Mouse (Mus musculus) hindbrain, postnatal 0 days (tissue): ENCODE results near the gene Nlrp6. TPM values are rescaled to one million over a fixed set of nuclear protein-coding genes. Genes with fewer than 3 reads are reported as not detected.

Source experiments
- ATAC-seq: fragments of 200-750 bp; cut with Nextera tagmentation; 2 replicates; pipeline ENCODE4 v1.8.0; 2017; ENCODE audit warnings: mild to moderate bottlenecking, moderate TSS enrichment, moderate library complexity
- DNase-seq: peaks from one replicate; pipeline ENCODE4 v3.0.0-alpha.2; 2015; ENCODE audit warnings: low spot score
- H3K27ac ChIP-seq: fragments of 300-500 bp; sonication (generic); 2 replicates; pipeline ENCODE4 v1.5.1; 2014; ENCODE audit warnings: mild to moderate bottlenecking
- H3K27me3 ChIP-seq: fragments of 300-500 bp; sonication (generic); 2 replicates; pipeline ENCODE4 v1.6.1; 2014; ENCODE audit warnings: low read length, mixed read lengths; ENCODE audit not compliant: insufficient read depth
- H3K36me3 ChIP-seq: fragments of 300-500 bp; sonication (generic); 2 replicates; pipeline ENCODE4 v1.6.1; 2014; ENCODE audit warnings: low read length, mixed read lengths; ENCODE audit not compliant: insufficient read depth
- H3K4me1 ChIP-seq: fragments of 300-500 bp; sonication (generic); 2 replicates; pipeline ENCODE4 v1.6.1; 2014; ENCODE audit warnings: antibody characterized with exemption, low read length, mixed read lengths; ENCODE audit not compliant: insufficient read depth
- H3K4me2 ChIP-seq: fragments of 300-500 bp; sonication (generic); 2 replicates; pipeline ENCODE4 v1.6.1; 2014; ENCODE audit warnings: low read depth, mild to moderate bottlenecking, low read length, moderate library complexity, mixed read lengths
- H3K4me3 ChIP-seq: fragments of 300-500 bp; sonication (generic); 2 replicates; pipeline ENCODE4 v1.5.1; 2014; ENCODE audit warnings: low read length
- H3K9ac ChIP-seq: fragments of 300-500 bp; sonication (generic); replicated peaks from 2 replicates; pipeline ENCODE4 v1.6.1; 2014; ENCODE audit warnings: mild to moderate bottlenecking, low read length, moderate library complexity, mixed read lengths
- H3K9me3 ChIP-seq: fragments of 300-500 bp; sonication (generic); 2 replicates; pipeline ENCODE4 v1.6.1; 2016; ENCODE audit warnings: low read length, mixed read lengths
- CTCF ChIP-seq: IDR thresholded peaks from 2 replicates; pipeline ENCODE4 v1.5.1; 2016; ENCODE audit warnings: antibody characterized with exemption, control low read depth, low read depth
- WGBS: fragments of 180-500 bp; shearing (Covaris S2); extraction: QIAGEN DNeasy Blood & Tissue Kit; methylation state at CpG from one replicate; pipeline ENCODE4 v1.1.7; 2014; 5-methylcytosine and 5-hydroxymethylcytosine counted together
- polyA plus RNA-seq: library from polyadenylated mRNA; unstranded; fragments of >200 nt; fragmentation: Nextera tagmentation; extraction: Ambion mirVana; gene quantifications from 2 replicates; pipeline ENCODE4 v1.2.1, GENCODE M21; 2015
- total RNA-seq: library from RNA; depleted of rRNA; stranded (reverse); fragments of >200 nt; gene quantifications from 2 replicates; pipeline ENCODE4 v1.2.3, GENCODE M21; 2014

Gene Nlrp6
- total and polyA plus RNA-seq, 2 experiments from 2014 or later, result 0.61 to 1.1 TPM

DNA sequence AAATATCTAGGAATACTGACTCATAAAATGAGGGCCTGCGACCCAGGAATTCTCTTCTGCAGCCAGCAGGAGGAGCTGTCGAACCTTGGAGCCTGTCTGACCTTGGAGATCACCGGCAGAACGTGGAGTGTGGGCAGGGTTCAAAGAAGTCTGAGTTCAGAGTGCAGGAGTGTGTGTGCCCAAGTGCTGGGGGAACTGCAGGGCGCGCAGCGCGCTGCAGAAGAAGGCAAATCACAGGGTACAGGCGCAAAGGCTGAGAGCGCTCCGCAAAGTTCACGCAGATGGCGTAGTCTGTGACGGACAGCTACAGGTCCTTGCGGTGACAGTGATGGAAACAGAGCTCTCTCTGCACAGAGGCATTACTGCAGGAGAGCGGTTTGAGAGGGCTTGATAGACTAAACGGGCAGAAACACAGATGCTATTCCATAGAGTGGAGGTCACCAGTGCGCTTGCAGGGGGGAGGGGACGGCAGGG, 12.0 kb upstream of the Nlrp6 start:
- Histone ChIP-seq H3K36me3 (no peaks in the 10 kb centered on the region), H3K4me1 (peaks cover 5% of the 10 kb centered on the region; the same call in 1 of the 2 replicates), H3K9me3 (no peaks in the 10 kb centered on the region), H3K4me3 (peak overlapping the region; percentile 38), H3K27ac (no peak overlapping the region), H3K9ac (0 out of 2 replicates have a peak overlapping the region, but pooled peaks have one; percentile 13), H3K27me3 (no peaks in the 10 kb centered on the region), H3K4me2 (peak overlapping the region; percentile 83)
- ATAC-seq (peak; percentile 77), DNase-seq (peak; percentile 78)
- 1% methylated on average over 19 of the region's 19 CpGs for WGBS
- peak; percentile 88 for TF ChIP-seq CTCF

DNA sequence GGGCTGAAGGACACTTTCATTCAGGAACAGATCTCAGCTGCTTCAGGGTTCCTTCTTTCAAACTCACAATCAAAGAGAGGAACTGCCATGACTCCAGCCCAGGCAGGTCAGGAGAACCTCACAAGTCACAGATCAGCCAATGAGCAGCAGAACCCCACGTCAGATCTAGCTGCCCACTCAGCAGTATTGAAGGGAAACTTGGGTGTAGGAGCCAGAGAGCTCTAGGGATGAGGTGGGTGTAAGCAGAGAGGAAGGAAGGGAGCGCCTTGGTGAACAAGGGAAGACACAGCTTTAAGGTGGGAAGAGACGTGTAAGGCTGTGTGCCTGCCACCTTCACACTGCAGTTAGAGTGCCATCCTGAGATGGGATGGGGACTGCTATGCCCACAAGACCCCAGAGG, 8.4 kb upstream of the Nlrp6 start:
- Histone ChIP-seq H3K27ac (no peak overlapping the region), H3K9me3 (no peaks in the 10 kb centered on the region), H3K4me1 (peaks cover 5% of the 10 kb centered on the region; the same call in 1 of the 2 replicates), H3K36me3 (no peaks in the 10 kb centered on the region), H3K4me2 (no peak overlapping the region), H3K9ac (no peak overlapping the region), H3K27me3 (no peaks in the 10 kb centered on the region), H3K4me3 (no peak overlapping the region)
- no peak for TF ChIP-seq CTCF
- ATAC-seq (no peak), DNase-seq (no peak)
- whole genome bisulfite sequencing, result 63% methylated on average over 3 of the region's 3 CpGs

DNA sequence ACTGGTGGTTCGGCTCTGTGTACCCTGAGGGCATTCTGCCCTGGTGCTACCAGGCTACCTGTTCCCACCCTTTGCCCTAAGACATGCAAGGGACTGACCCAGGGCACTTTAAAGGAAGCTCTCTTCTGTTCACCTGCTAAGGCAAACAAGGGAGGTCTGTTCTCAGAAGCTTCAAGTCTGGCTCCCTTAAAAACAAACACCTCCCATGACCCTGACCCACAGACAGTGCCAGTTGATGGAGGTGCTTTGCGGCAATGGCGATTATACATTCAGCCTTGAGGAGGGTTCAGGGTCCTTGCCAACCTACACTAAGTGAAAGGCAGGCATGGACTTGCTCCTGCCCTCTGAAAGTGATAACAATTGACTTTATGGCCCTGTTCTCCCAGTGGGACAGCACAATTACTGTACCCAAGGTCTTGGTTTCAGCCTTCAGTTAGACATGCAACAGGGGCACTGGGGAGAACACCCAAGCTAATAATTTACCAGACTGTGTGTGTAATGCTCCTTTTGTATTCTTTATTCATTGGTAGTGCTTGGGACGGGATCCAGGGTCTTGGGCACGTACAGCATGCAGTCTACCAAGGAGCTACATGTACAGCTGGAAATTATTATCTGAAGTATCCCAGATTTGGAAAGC, 7.7 kb upstream of the Nlrp6 start:
- H3K4me1 ChIP-seq, result peaks cover 5% of the 10 kb centered on the region; the same call in 1 of the 2 replicates
- no peak overlapping the region for H3K9ac ChIP-seq
- no peak overlapping the region for H3K4me2 ChIP-seq
- WGBS, result 76% methylated on average over 5 of the region's 5 CpGs
- ATAC-seq, result no peak
- no peaks in the 10 kb centered on the region for H3K9me3 ChIP-seq
- no peak for TF ChIP-seq CTCF
- H3K36me3 ChIP-seq, result no peaks in the 10 kb centered on the region
- DNase-seq, result no peak
- 0 out of 2 replicates have a peak, but pooled peaks cover under 1% of the 10 kb centered on the region for H3K27me3 ChIP-seq
- no peak overlapping the region for H3K4me3 ChIP-seq
- no peak overlapping the region for H3K27ac ChIP-seq

DNA sequence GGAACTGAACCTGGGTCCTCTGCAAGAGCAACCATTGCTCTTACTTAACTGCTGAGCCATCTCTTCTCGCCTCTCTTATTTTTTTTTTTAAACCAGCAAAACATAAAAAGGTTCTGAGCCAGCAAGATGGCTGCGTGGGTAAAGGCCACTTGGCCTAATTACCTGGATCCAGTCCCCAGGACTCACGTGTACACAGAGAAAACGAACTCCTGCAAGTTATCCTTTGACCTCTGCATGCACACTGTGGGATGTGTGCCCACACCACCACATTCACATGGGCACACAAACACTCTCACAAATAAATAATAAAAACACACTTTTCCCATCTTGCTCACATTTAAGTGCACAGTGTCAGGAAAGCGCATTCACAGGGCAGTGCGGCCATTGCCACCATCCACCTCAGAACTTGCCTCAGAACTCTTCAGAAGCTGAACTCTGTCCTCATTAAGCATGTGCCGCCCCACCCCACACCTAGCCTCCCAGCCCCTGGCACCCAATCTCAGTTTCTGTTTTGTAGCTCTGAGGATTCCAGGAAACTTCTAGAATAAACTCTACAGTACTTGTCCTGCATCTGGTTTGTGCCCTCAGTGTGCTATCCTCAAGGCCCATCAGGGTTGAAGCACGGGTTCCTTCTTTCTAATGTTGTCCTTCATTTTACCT, 6.5 kb upstream of the Nlrp6 start:
- Histone ChIP-seq H3K4me1 (no peaks in the 10 kb centered on the region), H3K4me3 (no peak overlapping the region)

DNA sequence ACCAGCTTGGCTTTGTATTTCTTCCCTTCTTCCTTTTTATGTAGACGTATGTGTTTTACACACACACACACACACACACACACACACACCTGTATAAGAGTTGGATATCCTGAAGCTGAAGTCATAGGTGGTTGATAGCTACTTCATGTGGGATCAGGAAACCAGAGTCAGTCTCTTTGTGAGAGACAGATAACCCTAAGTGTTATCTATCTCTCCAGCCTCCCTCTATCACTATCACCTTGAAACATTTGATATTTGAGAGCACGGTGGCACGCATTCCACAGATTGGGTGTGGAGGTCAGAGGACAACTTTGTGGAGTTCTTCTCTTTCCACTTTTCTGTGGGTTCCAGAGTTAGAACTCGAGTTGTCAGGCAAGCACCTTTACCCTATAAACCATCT, 791 bp upstream of the Nlrp6 start:
- DNase-seq, result no peak
- Histone ChIP-seq H3K4me1 (peaks cover 13% of the 10 kb centered on the region), H3K36me3 (no peaks in the 10 kb centered on the region), H3K9ac (no peak overlapping the region), H3K4me3 (no peak overlapping the region), H3K27me3 (peaks cover 49% of the 10 kb centered on the region), H3K9me3 (no peaks in the 10 kb centered on the region), H3K4me2 (no peak overlapping the region), H3K27ac (no peak overlapping the region)
- 79% methylated on average over 4 of the region's 4 CpGs for WGBS
- TF ChIP-seq CTCF, result no peak
- ATAC-seq, result no peak

More for the DNA sequence above, 6.5 kb upstream of the Nlrp6 start:
- ATAC-seq (no peak), DNase-seq (no peak)
- no peak overlapping the region for H3K4me2 ChIP-seq
- TF ChIP-seq CTCF, result no peak
- H3K9ac ChIP-seq, result no peak overlapping the region
- WGBS, result 86% methylated on average over 8 of the region's 8 CpGs
- H3K36me3 ChIP-seq, result no peaks in the 10 kb centered on the region
- H3K9me3 ChIP-seq, result no peaks in the 10 kb centered on the region
- H3K27ac ChIP-seq, result no peak overlapping the region
- H3K27me3 ChIP-seq, result 0 out of 2 replicates have a peak, but pooled peaks cover 4% of the 10 kb centered on the region

DNA sequence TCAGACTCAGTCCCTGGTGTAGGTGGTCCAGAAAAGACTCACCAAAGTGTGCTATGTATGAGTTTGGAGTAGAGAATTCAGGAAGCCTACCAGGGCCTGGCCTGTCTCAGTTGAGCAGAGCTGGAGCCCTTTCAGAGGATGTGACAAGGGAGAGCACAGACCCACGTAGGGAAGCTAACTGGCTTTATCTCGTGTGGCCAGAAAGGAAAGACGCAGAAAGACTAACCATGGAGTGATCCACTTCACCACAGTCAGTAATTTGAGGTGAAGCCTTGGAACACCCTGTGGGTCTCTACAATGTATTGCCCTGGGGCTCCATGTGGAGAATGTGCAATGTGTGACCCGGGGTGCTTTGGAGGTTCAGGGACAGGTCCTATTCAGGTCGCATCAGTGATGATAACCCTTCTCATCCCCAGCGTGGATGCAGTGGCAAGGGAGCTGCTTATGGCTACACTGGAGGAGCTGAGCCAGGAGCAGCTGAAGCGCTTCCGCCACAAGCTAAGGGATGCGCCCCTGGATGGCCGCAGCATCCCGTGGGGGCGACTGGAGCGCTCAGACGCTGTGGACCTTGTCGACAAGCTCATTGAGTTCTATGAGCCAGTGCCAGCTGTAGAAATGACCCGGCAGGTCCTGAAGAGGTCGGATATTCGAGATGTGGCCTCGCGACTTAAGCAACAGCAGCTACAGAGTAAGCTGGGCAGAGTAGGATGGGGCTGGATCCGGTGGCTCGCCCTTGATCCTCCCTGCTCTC, 698 bp downstream of the Nlrp6 start:
- Histone ChIP-seq H3K4me2 (peak overlapping the region; percentile 96), H3K4me3 (peak overlapping the region; percentile 47; the same call in 1 of the 2 replicates)
- 33% methylated on average over 22 of the region's 22 CpGs for WGBS

More for the DNA sequence above, 698 bp downstream of the Nlrp6 start:
- TF ChIP-seq CTCF, result no peak
- peaks cover 13% of the 10 kb centered on the region for H3K4me1 ChIP-seq
- no peak overlapping the region for H3K9ac ChIP-seq
- H3K27ac ChIP-seq, result no peak overlapping the region
- ATAC-seq (no peak), DNase-seq (no peak)
- peaks cover 49% of the 10 kb centered on the region for H3K27me3 ChIP-seq
- no peaks in the 10 kb centered on the region for H3K9me3 ChIP-seq
- no peaks in the 10 kb centered on the region for H3K36me3 ChIP-seq
